Mouse (Mus musculus): ENCODE measurements around the gene Ccnjl.

DNA sequence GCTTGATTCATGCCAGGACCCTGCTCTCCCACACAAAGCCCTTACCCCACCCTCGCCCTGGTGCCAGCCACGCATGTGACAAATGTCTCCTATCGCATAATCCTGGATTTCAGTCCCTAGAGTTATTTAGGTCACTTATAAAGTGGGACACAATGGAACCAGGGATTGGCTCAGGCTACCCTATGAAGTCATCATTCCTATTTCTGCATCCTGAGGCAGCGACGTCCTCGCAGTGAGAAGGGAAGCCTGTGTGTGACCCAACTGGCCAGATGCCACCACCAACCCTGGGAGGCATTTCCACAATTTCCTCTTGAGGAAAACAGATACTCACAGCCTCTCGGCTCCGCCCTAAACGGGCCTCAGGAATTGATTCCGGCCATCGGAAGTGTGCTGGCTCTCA lies 41.0 kb downstream of the Ccnjl start:
- TF ChIP-seq CTCF (IDR thresholded peaks at IDR 0.05; ENCODE audit: extremely low read depth, insufficient read depth, insufficient read length, insufficient replicate concordance) (no peak), POLR2A (IDR thresholded peaks at IDR 0.05; ENCODE audit: low read depth, low read length) (no peak)

Data from spleen, adult 2 months (tissue).